Mouse (Mus musculus): Measurements from ENCODE around the gene Catsperg1.
"Not testable (repeated sequence)": the region's sequence is repeated elsewhere in the genome, so short reads cannot be mapped to it uniquely, and the experiment has no call there.

GRCm38 (mm10) chr7:29211013-29211412 is 2.8 kb downstream of the Catsperg1 start:
- not testable (repeated sequence) for TF ChIP-seq CTCF, EP300 (IDR thresholded peaks at IDR 0.05; ENCODE audit: low read depth)

All from heart, postnatal 0 days (tissue).